Mouse (Mus musculus) hindbrain, postnatal 0 days (tissue): ENCODE results near the gene Sgms1. TPM values are rescaled to one million over a fixed set of nuclear protein-coding genes. Genes with fewer than 3 reads are reported as not detected.
A peak's percentile ranks its signal among the peaks of the same experiment; 100 is the strongest.

Source experiments
- ATAC-seq: fragments of 200-750 bp; cut with Nextera tagmentation; 2 replicates; pipeline ENCODE4 v1.8.0; 2017; ENCODE audit warnings: mild to moderate bottlenecking, moderate TSS enrichment, moderate library complexity
- DNase-seq: peaks from one replicate; pipeline ENCODE4 v3.0.0-alpha.2; 2015; ENCODE audit warnings: low spot score
- H3K27ac ChIP-seq: fragments of 300-500 bp; sonication (generic); 2 replicates; pipeline ENCODE4 v1.5.1; 2014; ENCODE audit warnings: mild to moderate bottlenecking
- H3K27me3 ChIP-seq: fragments of 300-500 bp; sonication (generic); 2 replicates; pipeline ENCODE4 v1.6.1; 2014; ENCODE audit warnings: low read length, mixed read lengths; ENCODE audit not compliant: insufficient read depth
- H3K36me3 ChIP-seq: fragments of 300-500 bp; sonication (generic); 2 replicates; pipeline ENCODE4 v1.6.1; 2014; ENCODE audit warnings: low read length, mixed read lengths; ENCODE audit not compliant: insufficient read depth
- H3K4me1 ChIP-seq: fragments of 300-500 bp; sonication (generic); 2 replicates; pipeline ENCODE4 v1.6.1; 2014; ENCODE audit warnings: antibody characterized with exemption, low read length, mixed read lengths; ENCODE audit not compliant: insufficient read depth
- H3K4me2 ChIP-seq: fragments of 300-500 bp; sonication (generic); 2 replicates; pipeline ENCODE4 v1.6.1; 2014; ENCODE audit warnings: low read depth, mild to moderate bottlenecking, low read length, moderate library complexity, mixed read lengths
- H3K4me3 ChIP-seq: fragments of 300-500 bp; sonication (generic); 2 replicates; pipeline ENCODE4 v1.5.1; 2014; ENCODE audit warnings: low read length
- H3K9ac ChIP-seq: fragments of 300-500 bp; sonication (generic); replicated peaks from 2 replicates; pipeline ENCODE4 v1.6.1; 2014; ENCODE audit warnings: mild to moderate bottlenecking, low read length, moderate library complexity, mixed read lengths
- H3K9me3 ChIP-seq: fragments of 300-500 bp; sonication (generic); 2 replicates; pipeline ENCODE4 v1.6.1; 2016; ENCODE audit warnings: low read length, mixed read lengths
- CTCF ChIP-seq: IDR thresholded peaks from 2 replicates; pipeline ENCODE4 v1.5.1; 2016; ENCODE audit warnings: antibody characterized with exemption, control low read depth, low read depth
- WGBS: fragments of 180-500 bp; shearing (Covaris S2); extraction: QIAGEN DNeasy Blood & Tissue Kit; methylation state at CpG from one replicate; pipeline ENCODE4 v1.1.7; 2014; 5-methylcytosine and 5-hydroxymethylcytosine counted together
- polyA plus RNA-seq: library from polyadenylated mRNA; unstranded; fragments of >200 nt; fragmentation: Nextera tagmentation; extraction: Ambion mirVana; gene quantifications from 2 replicates; pipeline ENCODE4 v1.2.1, GENCODE M21; 2015
- total RNA-seq: library from RNA; depleted of rRNA; stranded (reverse); fragments of >200 nt; gene quantifications from 2 replicates; pipeline ENCODE4 v1.2.3, GENCODE M21; 2014; rRNA removed

Sgms1 gene
- 30.9 and 32.5 TPM in 2 replicates for total RNA-seq
- 23.2 and 23.3 TPM in 2 replicates for polyA plus RNA-seq

- 1% methylated on average over 65 of the region's 68 CpGs for WGBS
- Histone ChIP-seq H3K36me3 (no peaks in the 10 kb centered on the region), H3K4me1 (peaks cover 9% of the 10 kb centered on the region; the same call in 1 of the 2 replicates), H3K4me2 (peak within 1 kb of the TSS; percentile 87), H3K9ac (peak within 1 kb of the TSS; percentile 85), H3K4me3 (peak within 1 kb of the TSS; percentile 90), H3K9me3 (no peaks in the 10 kb centered on the region), H3K27ac (peak within 1 kb of the TSS; percentile 97), H3K27me3 (no peaks in the 10 kb centered on the region)
- DNase-seq (peak; percentile 96), ATAC-seq (peak; percentile 94)
- no peak for TF ChIP-seq CTCF
Measured at GRCm38 (mm10) chr19:32389001-32389871, at the start of gene Sgms1. Sgms1 (minus strand) TSS chr19:32389714.

DNA sequence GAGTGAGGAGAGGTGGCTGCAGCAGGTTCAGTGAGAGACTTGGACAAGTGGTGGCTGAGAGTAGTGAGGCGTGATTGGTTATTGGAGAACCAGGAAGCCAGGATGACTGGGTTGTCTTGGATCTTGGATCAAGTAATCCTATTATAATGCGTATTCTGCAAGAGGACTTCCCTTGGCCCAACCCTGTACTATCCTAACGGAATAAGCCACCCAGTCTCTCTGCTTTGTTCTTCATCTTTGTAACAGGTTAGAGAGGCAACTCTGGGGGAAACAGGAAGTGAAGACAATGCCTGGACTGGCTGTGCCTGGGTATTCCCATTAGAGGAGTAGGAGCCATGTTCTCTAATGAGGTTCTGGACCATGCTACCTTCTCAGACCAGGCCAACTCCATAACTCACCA lies 36.3 kb upstream of the Sgms1 start:
- ATAC-seq (no peak), DNase-seq (no peak)
- H3K36me3 ChIP-seq = no peaks in the 10 kb centered on the region
- H3K27ac ChIP-seq = no peak overlapping the region
- WGBS = 93% methylated on average over 3 of the region's 3 CpGs
- no peak overlapping the region for H3K9ac ChIP-seq
- H3K27me3 ChIP-seq = no peaks in the 10 kb centered on the region
- H3K9me3 ChIP-seq = no peaks in the 10 kb centered on the region
- no peak overlapping the region for H3K4me3 ChIP-seq
- no peak overlapping the region for H3K4me2 ChIP-seq
- no peak for TF ChIP-seq CTCF
- no peaks in the 10 kb centered on the region for H3K4me1 ChIP-seq

DNA sequence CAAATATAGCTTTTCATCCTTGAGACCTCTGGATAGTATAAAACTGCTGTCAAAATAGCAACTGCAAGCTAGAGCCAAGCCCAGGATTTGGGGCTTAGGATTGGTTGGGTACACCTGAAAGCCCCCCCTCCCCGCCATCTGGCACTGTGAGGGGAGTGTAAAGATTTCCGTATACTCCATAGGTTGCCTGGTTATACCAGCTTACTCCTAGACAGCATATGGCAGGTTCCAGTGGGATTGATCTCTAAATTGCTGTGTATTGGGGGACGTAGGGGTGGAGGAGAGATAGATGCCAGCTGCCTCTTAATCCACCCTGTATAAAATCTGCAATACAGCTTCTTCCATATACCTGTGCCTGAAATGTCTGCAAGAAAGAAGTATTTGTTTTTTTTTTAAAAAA lies 35.2 kb upstream of the Sgms1 start:
- no peak overlapping the region for H3K27ac ChIP-seq
- no peak overlapping the region for H3K9ac ChIP-seq
- no peaks in the 10 kb centered on the region for H3K36me3 ChIP-seq
- no peaks in the 10 kb centered on the region for H3K27me3 ChIP-seq
- WGBS = 73% methylated on average over 3 of the region's 3 CpGs
- DNase-seq (no peak), ATAC-seq (no peak)
- H3K4me1 ChIP-seq = no peaks in the 10 kb centered on the region
- no peak overlapping the region for H3K4me3 ChIP-seq
- no peak for TF ChIP-seq CTCF
- no peak overlapping the region for H3K4me2 ChIP-seq
- no peaks in the 10 kb centered on the region for H3K9me3 ChIP-seq

DNA sequence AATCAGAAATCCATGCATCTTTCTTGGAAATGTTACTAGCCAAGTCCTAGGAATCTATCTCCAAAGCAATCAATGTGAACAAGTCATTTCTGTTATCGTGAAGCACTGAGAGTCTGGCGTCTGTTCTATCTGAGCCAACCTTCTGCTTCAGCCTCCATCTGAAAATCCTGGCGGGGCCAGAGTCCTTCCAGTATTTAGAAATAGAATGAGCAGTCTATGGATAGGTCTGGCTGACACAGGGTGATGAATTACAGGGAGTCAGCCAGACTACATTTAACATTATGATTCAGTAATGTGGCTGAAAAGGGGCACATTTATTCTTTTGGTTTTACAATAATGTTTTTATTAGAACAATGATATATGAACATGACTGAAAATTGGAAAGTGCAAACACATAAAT lies 29.6 kb upstream of the Sgms1 start:
- Histone ChIP-seq H3K9me3 (no peaks in the 10 kb centered on the region), H3K4me3 (no peak overlapping the region), H3K4me1 (no peaks in the 10 kb centered on the region), H3K27me3 (no peaks in the 10 kb centered on the region), H3K27ac (no peak overlapping the region), H3K4me2 (no peak overlapping the region), H3K9ac (no peak overlapping the region), H3K36me3 (no peaks in the 10 kb centered on the region)
- WGBS = 66% methylated on average over 3 of the region's 3 CpGs
- ATAC-seq = no peak
- TF ChIP-seq CTCF = no peak
- DNase-seq = no peak

- 86% methylated on average over 7 of the region's 7 CpGs for WGBS
- Histone ChIP-seq H3K9ac (no peak overlapping the region), H3K27ac (no peak overlapping the region), H3K9me3 (no peaks in the 10 kb centered on the region), H3K36me3 (no peaks in the 10 kb centered on the region), H3K4me3 (no peak overlapping the region), H3K27me3 (no peaks in the 10 kb centered on the region), H3K4me1 (no peaks in the 10 kb centered on the region), H3K4me2 (no peak overlapping the region)
- ATAC-seq (no peak), DNase-seq (no peak)
- TF ChIP-seq CTCF = no peak
Measured at GRCm38 (mm10) chr19:32416692-32417317, 27.3 kb upstream of the Sgms1 start.

DNA sequence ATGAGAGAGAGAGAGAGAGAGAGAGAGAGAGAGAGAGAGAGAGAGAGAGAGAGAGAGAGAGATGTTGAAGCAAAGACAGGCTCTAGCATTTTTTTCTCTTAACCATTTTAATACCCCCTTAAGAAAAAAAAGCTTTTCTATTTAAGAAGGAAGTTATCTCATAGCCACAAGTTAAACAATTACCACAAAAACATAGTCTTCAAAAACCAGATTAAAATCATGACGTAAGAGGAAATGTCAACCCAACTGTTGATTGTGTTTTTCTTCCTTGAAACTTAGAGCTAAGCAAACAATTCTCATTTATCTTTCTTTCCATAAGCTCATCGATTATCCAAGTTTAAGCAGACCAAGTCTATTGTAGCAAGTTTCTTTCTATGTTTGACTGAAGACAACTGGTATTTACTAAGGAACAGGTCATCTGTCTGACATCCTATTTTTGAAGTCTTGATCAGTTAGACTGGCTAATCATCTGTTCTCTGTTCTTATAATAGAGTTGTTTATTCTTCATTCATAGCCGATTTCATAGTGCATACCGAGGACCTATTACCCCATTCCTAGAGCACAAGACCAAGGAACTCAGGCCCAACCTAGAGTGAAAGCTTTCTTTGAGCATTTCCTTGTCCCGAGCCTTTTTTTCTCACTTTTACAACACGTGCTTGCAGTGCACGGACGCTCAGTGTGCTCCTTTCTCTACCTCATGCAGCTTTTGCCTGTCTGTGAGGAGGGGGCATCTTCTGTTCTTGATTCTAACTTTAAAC lies 20.3 kb upstream of the Sgms1 start:
- Histone ChIP-seq H3K27me3 (no peaks in the 10 kb centered on the region), H3K4me2 (no peak overlapping the region), H3K4me1 (no peaks in the 10 kb centered on the region), H3K36me3 (no peaks in the 10 kb centered on the region), H3K4me3 (no peak overlapping the region), H3K9ac (no peak overlapping the region), H3K9me3 (no peaks in the 10 kb centered on the region), H3K27ac (no peak overlapping the region)
- no peak for TF ChIP-seq CTCF
- no peak for DNase-seq
- ATAC-seq = no peak
- 69% methylated on average over 8 of the region's 8 CpGs for WGBS
